8 mouse cellular contexts compared by ENCODE assay signal in genomic region chr1:184748692-184749152, GRCm38 (mm10). TPM values are rescaled to one million over a fixed set of nuclear protein-coding genes. Genes with fewer than 3 reads are reported as not detected.
DNase-seq lines count a peak whose midpoint lies in the region; ATAC-seq lines count a peak whose summit lies in the region.

No protein-coding gene starts in this region.

- H3K27ac ChIP-seq in forebrain, embryonic 15.5 days (replicated peaks): no peak overlapping the region
- no peak overlapping the region for H3K27ac ChIP-seq in forebrain, embryonic 14.5 days (ENCODE audit: low read depth, low read length)
- H3K27ac ChIP-seq in intestine, embryonic 16.5 days (ENCODE audit: low read length): peak overlapping the region; percentile 64
- H3K27ac ChIP-seq in midbrain, embryonic 13.5 days: no peak overlapping the region

- H3K36me3 ChIP-seq in forebrain, embryonic 15.5 days: no peaks in the 10 kb centered on the region
- no peaks in the 10 kb centered on the region for H3K36me3 ChIP-seq in forebrain, embryonic 14.5 days (ENCODE audit: control insufficient read depth, insufficient read depth, low read length)
- H3K36me3 ChIP-seq in intestine, embryonic 16.5 days (ENCODE audit: control insufficient read depth, insufficient read depth, low read length): no peaks in the 10 kb centered on the region
- H3K36me3 ChIP-seq in midbrain, embryonic 13.5 days: no peaks in the 10 kb centered on the region

- no peak for ATAC-seq in forebrain, embryonic 15.5 days (replicated peaks)
- no peak for ATAC-seq in forebrain, embryonic 14.5 days
- ATAC-seq in intestine, embryonic 16.5 days: peak; percentile 81
- no peak for ATAC-seq in granulocyte monocyte progenitor cell, adult 5-6 weeks (replicated peaks; ENCODE audit: poor library complexity, severe bottlenecking)
- ATAC-seq in midbrain, embryonic 13.5 days: no peak

- no peak for DNase-seq in forebrain, embryonic 14.5 days (ENCODE audit: low spot score)
- peak; percentile 53 to 56 for DNase-seq in cerebellum, postnatal 36 days
- DNase-seq in lung, postnatal 10 days: peak; percentile 90
- DNase-seq in frontal cortex, postnatal 36 days (ENCODE audit: low spot score in 2 of 2): no peak

- WGBS in forebrain, embryonic 15.5 days: 40% methylated on average over 14 of the region's 14 CpGs
- WGBS in forebrain, embryonic 14.5 days: 53% methylated on average over 14 of the region's 14 CpGs
- WGBS in intestine, embryonic 16.5 days: 37% methylated on average over 14 of the region's 14 CpGs
- WGBS in midbrain, embryonic 13.5 days: 73% methylated on average over 14 of the region's 14 CpGs

- no peak overlapping the region for H3K4me3 ChIP-seq in forebrain, embryonic 15.5 days
- no peak overlapping the region for H3K4me3 ChIP-seq in forebrain, embryonic 14.5 days (ENCODE audit: low read depth, low read length)
- no peak overlapping the region for H3K4me3 ChIP-seq in intestine, embryonic 16.5 days (ENCODE audit: low read length)
- H3K4me3 ChIP-seq in midbrain, embryonic 13.5 days (replicated peaks): no peak overlapping the region

- H3K9me3 ChIP-seq in forebrain, embryonic 15.5 days: no peaks in the 10 kb centered on the region
- no peaks in the 10 kb centered on the region for H3K9me3 ChIP-seq in forebrain, embryonic 14.5 days (replicated peaks; ENCODE audit: control insufficient read depth, low read length)
- H3K9me3 ChIP-seq in intestine, embryonic 16.5 days (ENCODE audit: control insufficient read depth, low read length): no peaks in the 10 kb centered on the region
- H3K9me3 ChIP-seq in midbrain, embryonic 13.5 days: no peaks in the 10 kb centered on the region

- no peaks in the 10 kb centered on the region for H3K27me3 ChIP-seq in forebrain, embryonic 15.5 days
- H3K27me3 ChIP-seq in forebrain, embryonic 14.5 days (replicated peaks; ENCODE audit: control insufficient read depth, insufficient read depth, low read length): no peaks in the 10 kb centered on the region
- H3K27me3 ChIP-seq in intestine, embryonic 16.5 days (replicated peaks; ENCODE audit: control insufficient read depth, insufficient read depth, low read length): no peaks in the 10 kb centered on the region
- 0 out of 2 replicates have a peak, but pooled peaks cover 4% of the 10 kb centered on the region for H3K27me3 ChIP-seq in midbrain, embryonic 13.5 days

- H3K9ac ChIP-seq in forebrain, embryonic 15.5 days (replicated peaks): no peak overlapping the region
- no peak overlapping the region for H3K9ac ChIP-seq in forebrain, embryonic 14.5 days (ENCODE audit: low read length)
- H3K9ac ChIP-seq in intestine, embryonic 16.5 days (ENCODE audit: low read depth, low read length): no peak overlapping the region
- no peak overlapping the region for H3K9ac ChIP-seq in midbrain, embryonic 13.5 days (replicated peaks)

- H3K4me1 ChIP-seq in forebrain, embryonic 15.5 days: no peaks in the 10 kb centered on the region
- H3K4me1 ChIP-seq in forebrain, embryonic 14.5 days (ENCODE audit: control insufficient read depth, insufficient read depth, low read length): no peaks in the 10 kb centered on the region
- H3K4me1 ChIP-seq in intestine, embryonic 16.5 days (ENCODE audit: control insufficient read depth, insufficient read depth, low read length): peaks cover 6% of the 10 kb centered on the region
- no peaks in the 10 kb centered on the region for H3K4me1 ChIP-seq in midbrain, embryonic 13.5 days (replicated peaks)

- 0 out of 2 replicates have a peak overlapping the region, but pooled peaks have one; percentile 6 for H3K4me2 ChIP-seq in forebrain, embryonic 15.5 days (replicated peaks)
- H3K4me2 ChIP-seq in forebrain, embryonic 14.5 days (ENCODE audit: low read length): no peak overlapping the region
- no peak overlapping the region for H3K4me2 ChIP-seq in intestine, embryonic 16.5 days (ENCODE audit: low read depth, low read length)
- no peak overlapping the region for H3K4me2 ChIP-seq in midbrain, embryonic 13.5 days (replicated peaks)

RNA-seq across cellular contexts. Expression of gene Hlx, which starts 16.3 kb away (rescaled TPM):
- 1.1 and 1.5 TPM in 2 replicates for polyA plus RNA-seq in forebrain, embryonic 15.5 days (2015; fragmentation: Nextera tagmentation; extraction: Ambion mirVana)
- polyA plus RNA-seq in forebrain, embryonic 14.5 days (2014; fragmentation: Nextera tagmentation; extraction: Ambion mirVana): 0.99 and 1.4 TPM in 2 replicates
- polyA plus RNA-seq in intestine, embryonic 16.5 days (2015; fragmentation: Nextera tagmentation; extraction: Ambion mirVana): 30.0 and 33.8 TPM in 2 replicates
- total RNA-seq in granulocyte monocyte progenitor cell, adult 5-6 weeks (2014; fragmentation: Nextera tagmentation): 5.1 and 6.4 TPM in 2 replicates
- total RNA-seq in granulocyte monocyte progenitor cell, adult 5-6 weeks (2017): 9.5 and 10.5 TPM in 2 replicates
- polyA plus RNA-seq in midbrain, embryonic 13.5 days (2015; fragmentation: Nextera tagmentation; extraction: Ambion mirVana): 1.1 and 1.4 TPM in 2 replicates

Comparison
In these comparisons a context has a peak if more than half of its experiments do, and no peak if none do; other contexts are left out.
1. DNase-seq: peak in cerebellum, postnatal 36 days (2 of 2) and lung, postnatal 10 days (single experiment); none in forebrain, embryonic 14.5 days (single experiment) and frontal cortex, postnatal 36 days (0 of 2).
2. RNA of gene Hlx, which starts 16.3 kb away (polyA plus RNA-seq): 30.0 to 33.8 TPM in intestine, embryonic 16.5 days; 1.1 to 1.5 TPM in forebrain, embryonic 15.5 days, 1.1 to 1.4 TPM in midbrain, embryonic 13.5 days and 0.99 to 1.4 TPM in forebrain, embryonic 14.5 days; every median in the first group is over 10 times any median in the second.